Mouse (Mus musculus) liver, adult 2 months (tissue): ENCODE measurements at regions not wholly inside any gene's neighbourhood (a gene's known extent, or its start where the extent isn't known, plus 50 kb on each side); places are given as distances from the start of the nearest gene placed in this dataset.

Experiments
- CTCF ChIP-seq: fragments of 200-500 bp; IDR thresholded peaks from 2 replicates; pipeline ENCODE4 v1.5.1; 2011; ENCODE audit warnings: low read depth, low read length, control low read depth
- POLR2A ChIP-seq: fragments of 200-500 bp; IDR thresholded peaks from 2 replicates; pipeline ENCODE4 v1.6.1; 2011; ENCODE audit warnings: low read length, control low read depth; ENCODE audit not compliant: insufficient read depth; ENCODE audit errors: extremely low read depth

DNA sequence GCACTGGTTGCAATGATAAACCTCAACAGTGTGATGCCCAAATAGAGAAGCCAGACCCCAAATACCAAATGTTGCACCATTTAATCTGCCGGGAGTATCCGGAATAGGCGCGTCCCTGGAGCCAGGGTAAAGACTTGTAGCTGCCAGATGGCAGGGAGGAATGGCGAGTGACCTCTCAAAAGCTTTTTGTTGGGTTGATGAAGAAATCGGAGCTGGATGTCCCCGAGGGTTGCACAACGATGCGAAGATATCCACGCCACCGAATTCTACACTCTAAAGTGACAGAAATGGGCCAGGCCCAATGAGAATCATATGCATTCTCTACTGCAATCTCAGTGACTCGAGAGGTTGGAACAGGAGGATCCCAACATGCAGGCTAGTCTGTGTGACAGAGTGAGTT, 312.1 kb upstream of the Dio3 start:
- TF ChIP-seq CTCF = no peak
- TF ChIP-seq POLR2A = no peak
